33 mouse cellular contexts compared by ENCODE assay signal in genomic region chr2:6306861-6307260, GRCm38 (mm10).
"Had no signal": no experiment of that assay in that cellular context is flagged by ENCODE, and none has a peak within 500 bp of the region (broad histone marks: within the 10 kb centered on the region; RNA-seq: fewer than 3 reads in every experiment).

No protein-coding gene starts in this region.

- DNase-seq: heart, postnatal 10 days; heart, postnatal 14 days; heart, postnatal 36 days; heart, postnatal 4 days; kidney, adult 11 months; kidney, adult 18-20 months; kidney, adult 2 months; kidney, adult 8-10 months; kidney, adult 9 months; kidney, postnatal 10 days; kidney, postnatal 14 days; kidney, postnatal 25 days; kidney, postnatal 36 days; kidney, postnatal 4 days; layer of hippocampus, adult 9-11 months had no signal

- H3K9ac ChIP-seq: heart, embryonic 12.5 days; heart, embryonic 13.5 days; heart, embryonic 15.5 days; hindbrain, embryonic 12.5 days; hindbrain, embryonic 13.5 days; hindbrain, embryonic 14.5 days; hindbrain, embryonic 15.5 days; intestine, embryonic 15.5 days; kidney, embryonic 15.5 days had no signal

- ATAC-seq: hindbrain, embryonic 16.5 days; hindbrain, postnatal 0 days; inflammation-experienced regulatory T-cells, adult 6 months; intestine, embryonic 15.5 days; intestine, embryonic 16.5 days; intestine, postnatal 0 days had no signal

- H3K4me2 ChIP-seq: heart, embryonic 12.5 days; heart, embryonic 13.5 days; heart, embryonic 15.5 days; hindbrain, embryonic 12.5 days; hindbrain, embryonic 13.5 days; hindbrain, embryonic 14.5 days; hindbrain, embryonic 15.5 days; intestine, embryonic 15.5 days; kidney, embryonic 15.5 days had no signal

- H3K4me1 ChIP-seq: heart, embryonic 12.5 days; heart, embryonic 13.5 days; heart, embryonic 15.5 days; hindbrain, embryonic 10.5 days; hindbrain, embryonic 12.5 days; hindbrain, embryonic 13.5 days; hindbrain, embryonic 15.5 days; intestine, embryonic 15.5 days; kidney, embryonic 15.5 days had no signal

- H3K27ac ChIP-seq: heart, embryonic 13.5 days; heart, embryonic 15.5 days; hindbrain, embryonic 10.5 days; hindbrain, embryonic 12.5 days; hindbrain, embryonic 13.5 days; hindbrain, embryonic 14.5 days; hindbrain, embryonic 15.5 days; hindbrain, postnatal 0 days; intestine, embryonic 15.5 days; kidney, embryonic 15.5 days; kidney, postnatal 0 days; layer of hippocampus, adult 2 months; left cerebral cortex, adult 2 months had no signal

- H3K36me3 ChIP-seq: heart, embryonic 12.5 days; heart, embryonic 13.5 days; heart, embryonic 15.5 days; hindbrain, embryonic 10.5 days; hindbrain, embryonic 12.5 days; hindbrain, embryonic 13.5 days; hindbrain, embryonic 15.5 days; intestine, embryonic 15.5 days; kidney, embryonic 15.5 days had no signal

- H3K4me3 ChIP-seq: heart, embryonic 12.5 days; heart, embryonic 13.5 days; heart, embryonic 15.5 days; hindbrain, embryonic 10.5 days; hindbrain, embryonic 12.5 days; hindbrain, embryonic 13.5 days; hindbrain, embryonic 15.5 days; intestine, embryonic 15.5 days; kidney, embryonic 15.5 days; layer of hippocampus, adult 2 months; left cerebral cortex, adult 2 months had no signal

- H3K27me3 ChIP-seq: heart, embryonic 12.5 days; heart, embryonic 13.5 days; heart, embryonic 15.5 days; hindbrain, embryonic 12.5 days; hindbrain, embryonic 13.5 days; hindbrain, embryonic 15.5 days; intestine, embryonic 15.5 days; kidney, embryonic 15.5 days had no signal

- H3K9me3 ChIP-seq: heart, embryonic 12.5 days; heart, embryonic 13.5 days; heart, embryonic 15.5 days; hindbrain, embryonic 10.5 days; hindbrain, embryonic 12.5 days; hindbrain, embryonic 13.5 days; hindbrain, embryonic 15.5 days; intestine, embryonic 15.5 days; kidney, embryonic 15.5 days had no signal
